Mouse (Mus musculus): Measurements from ENCODE around the gene Eno4.
"Not testable (repeated sequence)": the region's sequence is repeated elsewhere in the genome, so short reads cannot be mapped to it uniquely, and the experiment has no call there.

The Eno4 gene

GRCm38 (mm10) chr19:58942841-58943828, at the start of gene Eno4, which contains the start of gene Hspa12a:
Eno4 (plus strand) TSS chr19:58943425.
Hspa12a (minus strand) TSS chr19:58943654.
- peak; percentile 97 to 98 for DNase-seq

GRCm38 (mm10) chr19:58896216-58896615, 47.0 kb upstream of the Eno4 start:
- peak; percentile 78 to 81 for DNase-seq

GRCm38 (mm10) chr19:58900471-58900870, 42.8 kb upstream of the Eno4 start:
- DNase-seq: not testable (repeated sequence)

- DNase-seq: no peak
Measured at GRCm38 (mm10) chr19:58903079-58903898, 39.9 kb upstream of the Eno4 start.

- peak; percentile 94 to 97 for DNase-seq
Measured at GRCm38 (mm10) chr19:58903899-58904327, 39.3 kb upstream of the Eno4 start.

- DNase-seq: no peak
Measured at GRCm38 (mm10) chr19:58906685-58907084, 36.5 kb upstream of the Eno4 start.

GRCm38 (mm10) chr19:58908018-58908417, 35.2 kb upstream of the Eno4 start:
- no peak for DNase-seq

- DNase-seq: peak; percentile 49 to 52
Measured at GRCm38 (mm10) chr19:58910941-58911368, 32.3 kb upstream of the Eno4 start.

- peak; percentile 91 to 93 for DNase-seq
Measured at GRCm38 (mm10) chr19:58911386-58911785, 31.8 kb upstream of the Eno4 start.

- DNase-seq: peak; percentile 44 to 68
Measured at GRCm38 (mm10) chr19:58913301-58913700, 29.9 kb upstream of the Eno4 start.

GRCm38 (mm10) chr19:58918597-58918996, 24.6 kb upstream of the Eno4 start:
- DNase-seq: no peak

GRCm38 (mm10) chr19:58919148-58919547, 24.1 kb upstream of the Eno4 start:
- DNase-seq: no peak

GRCm38 (mm10) chr19:58931081-58931800, 12.0 kb upstream of the Eno4 start:
- DNase-seq: no peak

GRCm38 (mm10) chr19:58933062-58933461, 10.2 kb upstream of the Eno4 start:
- no peak for DNase-seq

GRCm38 (mm10) chr19:58945959-58946358, 2.7 kb downstream of the Eno4 start:
- no peak for DNase-seq

- DNase-seq: no peak
Measured at GRCm38 (mm10) chr19:58951521-58951920, 8.3 kb downstream of the Eno4 start.

GRCm38 (mm10) chr19:58952236-58952635, 9.0 kb downstream of the Eno4 start:
- DNase-seq: no peak

- DNase-seq: no peak
Measured at GRCm38 (mm10) chr19:58954779-58955178, 11.6 kb downstream of the Eno4 start.

- no peak for DNase-seq
Measured at GRCm38 (mm10) chr19:58963011-58963410, 19.8 kb downstream of the Eno4 start.

- DNase-seq: peak; percentile 68 to 69
Measured at GRCm38 (mm10) chr19:58968731-58969506, 25.7 kb downstream of the Eno4 start.

- no peak for DNase-seq
Measured at GRCm38 (mm10) chr19:58970826-58971225, 27.6 kb downstream of the Eno4 start.

GRCm38 (mm10) chr19:58974126-58974525, 30.9 kb downstream of the Eno4 start:
- no peak for DNase-seq
